Mouse (Mus musculus) MEL (cell line): ENCODE data around the gene Spire2. TPM values are rescaled to one million over a fixed set of nuclear protein-coding genes. Genes with fewer than 3 reads are reported as not detected.

ENCODE experiments used
- DNase-seq: peaks from one replicate; pipeline ENCODE4 v3.0.0; 2011; ENCODE audit warnings: low read depth, low spot score
- H3K27ac ChIP-seq: 2 replicates; pipeline ENCODE4 v1.5.1; 2012; ENCODE audit warnings: low read depth, mild to moderate bottlenecking, control low read depth, low read length, moderate library complexity; ENCODE audit not compliant: control insufficient read depth
- H3K27me3 ChIP-seq, 2 experiments: fragments of 150-350 bp in 1 of 2; sonication (generic) in 1 of 2; 2 replicates each; pipeline ENCODE4 v1.6.1; 2012; ENCODE audit warnings: low read length in 2 of 2, mild to moderate bottlenecking in 2 of 2, improper control_type of control experiment in 1 of 2, moderate library complexity in 1 of 2; ENCODE audit not compliant: insufficient read depth in 2 of 2, control insufficient read depth in 1 of 2
- H3K36me3 ChIP-seq, 2 experiments: 2 replicates each; pipeline ENCODE4 v1.6.1; 2012 to 2014; ENCODE audit warnings: low read length in 2 of 2, improper control_type of control experiment in 1 of 2, inconsistent platforms in 1 of 2, mild to moderate bottlenecking in 1 of 2; ENCODE audit not compliant: insufficient read depth in 2 of 2, control insufficient read depth in 1 of 2
- H3K4me1 ChIP-seq, 2 experiments: fragments of 150-350 bp in 1 of 2; sonication (generic) in 1 of 2; 2 replicates each; pipeline ENCODE4 v1.6.1; 2012; ENCODE audit warnings: low read length in 2 of 2, improper control_type of control experiment in 1 of 2, mild to moderate bottlenecking in 1 of 2; ENCODE audit not compliant: insufficient read depth in 2 of 2, control insufficient read depth in 1 of 2
- H3K4me3 ChIP-seq, 2 experiments: fragments of 150-350 bp in 1 of 2; sonication (generic) in 1 of 2; 2 replicates each; pipeline ENCODE4 v1.5.1; 2012; ENCODE audit warnings: low read depth in 2 of 2, low read length in 2 of 2, mild to moderate bottlenecking in 2 of 2, moderate library complexity in 2 of 2, control low read depth in 1 of 2, improper control_type of control experiment in 1 of 2; ENCODE audit not compliant: control insufficient read depth in 1 of 2, insufficient read depth in 1 of 2
- H3K79me2 ChIP-seq: 2 replicates; pipeline ENCODE4 v1.6.1; 2012; ENCODE audit warnings: mild to moderate bottlenecking, low read length, moderate library complexity; ENCODE audit not compliant: control insufficient read depth, poor library complexity, insufficient read depth
- H3K9ac ChIP-seq: 2 replicates; pipeline ENCODE4 v1.6.1; 2012; ENCODE audit warnings: low read depth, mild to moderate bottlenecking, control low read depth, low read length, moderate library complexity; ENCODE audit not compliant: control insufficient read depth, poor library complexity, severe bottlenecking
- H3K9me3 ChIP-seq: fragments of 150-350 bp; sonication (generic); replicated peaks from 2 replicates; pipeline ENCODE4 v1.6.1; 2012; ENCODE audit warnings: mild to moderate bottlenecking, low read length, improper control_type of control experiment, moderate library complexity; ENCODE audit not compliant: insufficient read depth
- BHLHE40 ChIP-seq: IDR thresholded peaks from 2 replicates; pipeline ENCODE4 v1.6.1; 2012; ENCODE audit warnings: low read depth, mild to moderate bottlenecking, inconsistent platforms, low read length, improper control_type of control experiment, borderline replicate concordance
- CHD1 ChIP-seq: IDR thresholded peaks from 2 replicates; pipeline ENCODE4 v1.6.1; 2012; ENCODE audit warnings: low read depth, mild to moderate bottlenecking, inconsistent platforms, low read length, improper control_type of control experiment
- CHD2 ChIP-seq: IDR thresholded peaks from 2 replicates; pipeline ENCODE4 v1.6.1; 2011; ENCODE audit warnings: low read length, improper control_type of control experiment
- CTCF ChIP-seq, 3 experiments: IDR thresholded peaks in 2 of 3; conservative IDR thresholded peaks in 1 of 3; 2 replicates each; pipeline ENCODE4 v1.5.1; 2011 to 2012; ENCODE audit warnings: low read length in 3 of 3, low read depth in 2 of 3, mild to moderate bottlenecking in 2 of 3, improper control_type of control experiment in 1 of 3, inconsistent platforms in 1 of 3, mixed read lengths in 1 of 3, moderate library complexity in 1 of 3; ENCODE audit not compliant: control insufficient read depth in 1 of 3, insufficient read depth in 1 of 3, poor library complexity in 1 of 3, severe bottlenecking in 1 of 3
- E2F4 ChIP-seq: IDR thresholded peaks from 2 replicates; pipeline ENCODE4 v1.6.1; 2011; ENCODE audit warnings: low read depth, low read length, improper control_type of control experiment, borderline replicate concordance
- ELF1 ChIP-seq: IDR thresholded peaks from 2 replicates; pipeline ENCODE4 v1.6.1; 2014; ENCODE audit warnings: low read depth, mild to moderate bottlenecking, inconsistent platforms, low read length, improper control_type of control experiment, moderate library complexity
- EP300 ChIP-seq, 2 experiments: IDR thresholded peaks; 2 replicates each; pipeline ENCODE4 v1.6.1; 2011; ENCODE audit warnings: improper control_type of control experiment in 2 of 2, low read length in 2 of 2, low read depth in 1 of 2, mild to moderate bottlenecking in 1 of 2
- ETS1 ChIP-seq: IDR thresholded peaks from 2 replicates; pipeline ENCODE4 v1.6.1; 2012; ENCODE audit warnings: low read depth, mild to moderate bottlenecking, inconsistent platforms, low read length, improper control_type of control experiment, moderate library complexity
- GABPA ChIP-seq: IDR thresholded peaks from 2 replicates; pipeline ENCODE4 v1.6.1; 2012; ENCODE audit warnings: low read depth, mild to moderate bottlenecking, inconsistent platforms, low read length, improper control_type of control experiment, moderate library complexity
- GATA1 ChIP-seq: IDR thresholded peaks from 2 replicates; pipeline ENCODE4 v1.6.1; 2011; ENCODE audit warnings: low read depth, low read length, improper control_type of control experiment
- HCFC1 ChIP-seq: IDR thresholded peaks from 2 replicates; pipeline ENCODE4 v1.6.1; 2012; ENCODE audit warnings: low read depth, mild to moderate bottlenecking, inconsistent platforms, low read length, improper control_type of control experiment, moderate library complexity
- JUND ChIP-seq: IDR thresholded peaks from 2 replicates; pipeline ENCODE4 v1.6.1; 2011; ENCODE audit warnings: low read depth, mild to moderate bottlenecking, improper control_type of control experiment, low read length
- KAT2A ChIP-seq: conservative IDR thresholded peaks from 2 replicates; pipeline ENCODE4 v1.6.1; 2012; ENCODE audit warnings: low read depth, low read length, improper control_type of control experiment, inconsistent platforms
- MAFK ChIP-seq: IDR thresholded peaks from 2 replicates; pipeline ENCODE4 v1.6.1; 2011; ENCODE audit warnings: low read depth, mild to moderate bottlenecking, low read length, improper control_type of control experiment, borderline replicate concordance
- MAX ChIP-seq: IDR thresholded peaks from 2 replicates; pipeline ENCODE4 v1.6.1; 2011; ENCODE audit warnings: low read length, improper control_type of control experiment
- MAZ ChIP-seq: IDR thresholded peaks from 2 replicates; pipeline ENCODE4 v1.6.1; 2012; ENCODE audit warnings: low read depth, mild to moderate bottlenecking, inconsistent platforms, low read length, improper control_type of control experiment
- MEF2A ChIP-seq: IDR thresholded peaks from 2 replicates; pipeline ENCODE4 v1.6.1; 2014; ENCODE audit warnings: low read depth, mild to moderate bottlenecking, inconsistent platforms, low read length, improper control_type of control experiment; ENCODE audit not compliant: poor library complexity, insufficient replicate concordance, severe bottlenecking; ENCODE audit errors: extremely low read depth
- MXI1 ChIP-seq: IDR thresholded peaks from 2 replicates; pipeline ENCODE4 v1.6.1; 2011; ENCODE audit warnings: mild to moderate bottlenecking, low read depth, low read length, improper control_type of control experiment
- MYB ChIP-seq: IDR thresholded peaks from 2 replicates; pipeline ENCODE4 v1.6.1; 2011; ENCODE audit warnings: mild to moderate bottlenecking, low read depth, low read length, improper control_type of control experiment
- NELFE ChIP-seq: IDR thresholded peaks from 2 replicates; pipeline ENCODE4 v1.6.1; 2011; ENCODE audit warnings: low read depth, low read length, improper control_type of control experiment
- NRF1 ChIP-seq: IDR thresholded peaks from 2 replicates; pipeline ENCODE4 v1.6.1; 2014; ENCODE audit warnings: low read depth, mild to moderate bottlenecking, inconsistent platforms, low read length, improper control_type of control experiment, moderate library complexity; ENCODE audit not compliant: poor library complexity, insufficient read depth, severe bottlenecking
- POLR2A ChIP-seq, 2 experiments: IDR thresholded peaks; 2 replicates each; pipeline ENCODE4 v1.6.1; 2011 to 2012; ENCODE audit warnings: low read length in 2 of 2, mild to moderate bottlenecking in 2 of 2, control low read depth in 1 of 2, improper control_type of control experiment in 1 of 2, low read depth in 1 of 2, moderate library complexity in 1 of 2; ENCODE audit not compliant: control insufficient read depth in 1 of 2, insufficient read depth in 1 of 2, poor library complexity in 1 of 2
- POLR2AphosphoS2 ChIP-seq: IDR thresholded peaks from 2 replicates; pipeline ENCODE4 v1.6.1; 2011; ENCODE audit warnings: low read length, improper control_type of control experiment
- POLR2AphosphoS5 ChIP-seq: IDR thresholded peaks from 2 replicates; pipeline ENCODE4 v1.6.1; 2012; ENCODE audit warnings: low read depth, borderline replicate concordance, mild to moderate bottlenecking, inconsistent platforms, low read length, moderate library complexity, mixed read lengths
- RAD21 ChIP-seq: IDR thresholded peaks from 2 replicates; pipeline ENCODE4 v1.6.1; 2011; ENCODE audit warnings: mild to moderate bottlenecking, low read depth, low read length, improper control_type of control experiment
- RCOR1 ChIP-seq: IDR thresholded peaks from 2 replicates; pipeline ENCODE4 v1.6.1; 2012; ENCODE audit warnings: low read depth, mild to moderate bottlenecking, inconsistent platforms, low read length, improper control_type of control experiment
- SIN3A ChIP-seq: IDR thresholded peaks from 2 replicates; pipeline ENCODE4 v1.6.1; 2012; ENCODE audit warnings: low read length, improper control_type of control experiment, inconsistent platforms
- SMC3 ChIP-seq: IDR thresholded peaks from 2 replicates; pipeline ENCODE4 v1.6.1; 2011; ENCODE audit warnings: low read depth, low read length, improper control_type of control experiment
- TAL1 ChIP-seq: IDR thresholded peaks from 2 replicates; pipeline ENCODE4 v1.6.1; 2012; ENCODE audit warnings: mild to moderate bottlenecking, inconsistent platforms, low read length, moderate library complexity, mixed read lengths
- TBP ChIP-seq: IDR thresholded peaks from 2 replicates; pipeline ENCODE4 v1.8.0; 2011; ENCODE audit warnings: low read depth, low read length, improper control_type of control experiment
- TCF12 ChIP-seq: IDR thresholded peaks from 2 replicates; pipeline ENCODE4 v1.6.1; 2014; ENCODE audit warnings: low read depth, mild to moderate bottlenecking, inconsistent platforms, low read length, improper control_type of control experiment, moderate library complexity
- UBTF ChIP-seq: IDR thresholded peaks from 2 replicates; pipeline ENCODE4 v1.6.1; 2012; ENCODE audit warnings: low read depth, mild to moderate bottlenecking, inconsistent platforms, low read length, improper control_type of control experiment, moderate library complexity, borderline replicate concordance; ENCODE audit not compliant: insufficient read depth
- USF1 ChIP-seq: IDR thresholded peaks from 2 replicates; pipeline ENCODE4 v1.6.1; 2014; ENCODE audit warnings: low read depth, mild to moderate bottlenecking, inconsistent platforms, low read length, improper control_type of control experiment, moderate library complexity
- USF2 ChIP-seq, 2 experiments: IDR thresholded peaks; 2 replicates each; pipeline ENCODE4 v1.6.1; 2011 to 2012; ENCODE audit warnings: improper control_type of control experiment in 2 of 2, low read length in 2 of 2, borderline replicate concordance in 1 of 2, inconsistent platforms in 1 of 2, low read depth in 1 of 2, mild to moderate bottlenecking in 1 of 2; ENCODE audit not compliant: insufficient read depth in 1 of 2
- ZC3H11A ChIP-seq: IDR thresholded peaks from 2 replicates; pipeline ENCODE4 v1.6.1; 2012; ENCODE audit warnings: low read depth, mild to moderate bottlenecking, inconsistent platforms, low read length, improper control_type of control experiment
- ZKSCAN1 ChIP-seq: IDR thresholded peaks from 2 replicates; pipeline ENCODE4 v1.6.1; 2012; ENCODE audit warnings: low read depth, mild to moderate bottlenecking, inconsistent platforms, low read length, improper control_type of control experiment, moderate library complexity
- ZMIZ1 ChIP-seq: IDR thresholded peaks from 2 replicates; pipeline ENCODE4 v1.6.1; 2012; ENCODE audit warnings: low read depth, mild to moderate bottlenecking, inconsistent platforms, low read length, improper control_type of control experiment, moderate library complexity
- ZNF384 ChIP-seq: IDR thresholded peaks from 2 replicates; pipeline ENCODE4 v1.6.1; 2012; ENCODE audit warnings: low read depth, mild to moderate bottlenecking, inconsistent platforms, low read length, improper control_type of control experiment
- polyA plus RNA-seq, 2 experiments: library from polyadenylated mRNA; stranded (reverse) in 1 of 2; unstranded in 1 of 2; fragments of >175 nt in 1 of 2; fragments of >200 nt in 1 of 2; gene quantifications; 2 replicates each; pipeline versions ENCODE4 v1.2.1 to v1.2.4; 2012; ENCODE audit warnings: low replicate concordance in 2 of 2, low read depth in 1 of 2; ENCODE audit not compliant: insufficient read length in 2 of 2, insufficient read depth in 1 of 2, missing spikeins in 1 of 2
- total RNA-seq: library from RNA; depleted of rRNA; stranded (reverse); fragments of 300-350 nt; gene quantifications from 2 replicates; pipeline ENCODE4 v1.2.3, GENCODE M21; 2012

The Spire2 gene
- total and polyA plus RNA-seq, 3 experiments, result 1.1 to 5.4 TPM; not detected in 1

DNA sequence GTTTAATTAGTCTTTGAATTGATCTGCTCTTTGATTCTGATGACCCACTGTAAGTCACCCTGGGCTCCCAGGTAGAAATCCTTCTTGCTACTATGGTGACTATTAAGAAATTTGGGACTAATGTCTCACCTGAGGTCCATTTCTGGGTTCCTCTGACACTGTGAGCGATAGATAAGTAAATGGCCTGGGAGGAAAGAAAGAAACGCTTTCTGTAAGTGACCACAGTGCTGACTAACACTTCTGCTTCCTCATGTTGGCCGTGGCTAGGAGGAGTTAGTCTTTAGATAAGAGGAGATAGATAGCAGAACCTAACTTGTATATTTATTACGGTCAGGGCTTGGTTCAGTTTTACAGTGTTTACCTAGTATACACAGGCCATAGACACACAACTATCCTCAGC lies 3.2 kb upstream of the Spire2 start:
- Histone ChIP-seq H3K79me2 (no peaks in the 10 kb centered on the region), H3K4me3 (no peak overlapping the region), H3K4me1 (peaks cover 0 to 27% of the 10 kb centered on the region in 2 experiments; a peak in 3 of 4 replicates), H3K27me3 (no peaks in the 10 kb centered on the region), H3K27ac (peak overlapping the region; percentile 25; the same call in 1 of the 2 replicates), H3K9ac (no peak overlapping the region), H3K9me3 (no peaks in the 10 kb centered on the region), H3K36me3 (peaks cover 0 to 14% of the 10 kb centered on the region in 2 experiments; a peak in 2 of 4 replicates)
- peak; percentile 66 for DNase-seq
- TF ChIP-seq BHLHE40 (no peak), SMC3 (no peak), MYB (no peak), USF1 (no peak), ZMIZ1 (no peak), MXI1 (no peak), RAD21 (no peak), MAFK (no peak), ETS1 (0 out of 2 replicates have a peak, but pooled peaks have one; percentile 39), MAX (no peak), ZNF384 (no peak), ELF1 (no peak), HCFC1 (no peak), CHD1 (no peak), GATA1 (peak; percentile 76), TAL1 (peak; percentile 55), UBTF (no peak), POLR2A (IDR thresholded peaks at IDR 0.05; ENCODE audit: control insufficient read depth in 1 of 2, insufficient read depth in 1 of 2, low read depth in 1 of 2, low read length in 2 of 2, poor library complexity in 1 of 2) (no peak), CTCF (IDR thresholded peaks at IDR 0.05 in 2 of 3, conservative IDR thresholded peaks at IDR 0.05 in 1 of 3; ENCODE audit: control insufficient read depth in 1 of 3, insufficient read depth in 1 of 3, low read depth in 2 of 3, low read length in 3 of 3, poor library complexity in 1 of 3, severe bottlenecking in 1 of 3) (no peak), NRF1 (no peak), KAT2A (no peak), POLR2AphosphoS2 (no peak), ZKSCAN1 (no peak), RCOR1 (no peak), ZC3H11A (no peak), MAZ (no peak), TCF12 (0 out of 2 replicates have a peak, but pooled peaks have one; percentile 43), TBP (no peak), CHD2 (no peak), USF2 (IDR thresholded peaks at IDR 0.05; ENCODE audit: borderline replicate concordance in 1 of 2, insufficient read depth in 1 of 2, low read depth in 1 of 2, low read length in 2 of 2) (no peak), POLR2AphosphoS5 (no peak), MEF2A (no peak), GABPA (no peak), E2F4 (no peak), EP300 (IDR thresholded peaks at IDR 0.05; ENCODE audit: low read depth in 1 of 2, low read length in 2 of 2) (peak; percentile 59 to 72), NELFE (no peak), JUND (no peak), SIN3A (0 out of 2 replicates have a peak, but pooled peaks have one; percentile 24)
